7 mouse cellular contexts compared by ENCODE assay signal in genomic region chr4:149562905-149563347, GRCm38 (mm10). TPM values are rescaled to one million over a fixed set of nuclear protein-coding genes. Genes with fewer than 3 reads are reported as not detected.
DNase-seq lines count a peak whose midpoint lies in the region; ATAC-seq lines count a peak whose summit lies in the region.

No protein-coding gene starts in this region.

- no peaks in the 10 kb centered on the region for H3K27me3 ChIP-seq in embryonic facial prominence, embryonic 12.5 days
- no peaks in the 10 kb centered on the region for H3K27me3 ChIP-seq in hindbrain, embryonic 12.5 days
- H3K27me3 ChIP-seq in neural tube, embryonic 13.5 days, result no peaks in the 10 kb centered on the region

- no peaks in the 10 kb centered on the region for H3K9me3 ChIP-seq in embryonic facial prominence, embryonic 12.5 days
- no peaks in the 10 kb centered on the region for H3K9me3 ChIP-seq in hindbrain, embryonic 12.5 days (replicated peaks)
- H3K9me3 ChIP-seq in neural tube, embryonic 13.5 days, result no peaks in the 10 kb centered on the region; the same call in 1 of the 2 replicates

- H3K4me3 ChIP-seq in embryonic facial prominence, embryonic 12.5 days, result no peak overlapping the region
- no peak overlapping the region for H3K4me3 ChIP-seq in hindbrain, embryonic 12.5 days
- H3K4me3 ChIP-seq in neural tube, embryonic 13.5 days, result no peak overlapping the region

- no peak overlapping the region for H3K4me2 ChIP-seq in embryonic facial prominence, embryonic 12.5 days (replicated peaks)
- peak overlapping the region; percentile 25 for H3K4me2 ChIP-seq in hindbrain, embryonic 12.5 days (replicated peaks)
- H3K4me2 ChIP-seq in neural tube, embryonic 13.5 days, result peak overlapping the region; percentile 31

- WGBS in embryonic facial prominence, embryonic 12.5 days, result 30% methylated on average over 7 of the region's 7 CpGs
- WGBS in hindbrain, embryonic 12.5 days, result 18% methylated on average over 7 of the region's 7 CpGs
- 12% methylated on average over 7 of the region's 7 CpGs for WGBS in neural tube, embryonic 13.5 days

- peaks cover 26% of the 10 kb centered on the region for H3K36me3 ChIP-seq in embryonic facial prominence, embryonic 12.5 days
- peaks cover 17% of the 10 kb centered on the region for H3K36me3 ChIP-seq in hindbrain, embryonic 12.5 days
- peaks cover 23% of the 10 kb centered on the region for H3K36me3 ChIP-seq in neural tube, embryonic 13.5 days

- no peak for ATAC-seq in embryonic facial prominence, embryonic 12.5 days (ENCODE audit: insufficient number of reproducible peaks, insufficient read depth, low FRiP score, low TSS enrichment)
- peak; percentile 57 for ATAC-seq in hindbrain, embryonic 12.5 days (ENCODE audit: low FRiP score)
- ATAC-seq in neural tube, embryonic 13.5 days (ENCODE audit: low read depth), result peak; percentile 33

- H3K4me1 ChIP-seq in embryonic facial prominence, embryonic 12.5 days, result peaks cover 22% of the 10 kb centered on the region
- H3K4me1 ChIP-seq in hindbrain, embryonic 12.5 days, result peaks cover 50% of the 10 kb centered on the region
- H3K4me1 ChIP-seq in neural tube, embryonic 13.5 days (replicated peaks), result peaks cover 53% of the 10 kb centered on the region

- peak; percentile 45 for DNase-seq in retina, postnatal 1 day
- DNase-seq in retina, embryonic 14.5 days (ENCODE audit: low spot score), result no peak
- no peak for DNase-seq in layer of hippocampus, adult 11-12 months (ENCODE audit: low spot score)
- no peak for DNase-seq in urinary bladder, adult 2 months (ENCODE audit: low spot score)

- peak overlapping the region; percentile 69 for H3K27ac ChIP-seq in embryonic facial prominence, embryonic 12.5 days
- peak overlapping the region; percentile 91 for H3K27ac ChIP-seq in hindbrain, embryonic 12.5 days
- H3K27ac ChIP-seq in neural tube, embryonic 13.5 days (replicated peaks), result peak overlapping the region; percentile 94

- H3K9ac ChIP-seq in embryonic facial prominence, embryonic 12.5 days, result no peak overlapping the region
- peak overlapping the region; percentile 23; the same call in 1 of the 2 replicates for H3K9ac ChIP-seq in hindbrain, embryonic 12.5 days
- peak overlapping the region; percentile 59 for H3K9ac ChIP-seq in neural tube, embryonic 13.5 days

RNA-seq across cellular contexts. Expression of gene Clstn1, which starts 23.3 kb away (rescaled TPM):
- polyA plus RNA-seq in embryonic facial prominence, embryonic 12.5 days (2016; fragmentation: Nextera tagmentation; extraction: Ambion mirVana), result 68.1 and 75.7 TPM in 2 replicates
- 135 and 138 TPM in 2 replicates for polyA plus RNA-seq in hindbrain, embryonic 12.5 days (2016; fragmentation: Nextera tagmentation; extraction: Ambion mirVana)
- polyA plus RNA-seq in neural tube, embryonic 13.5 days (2015; fragmentation: Nextera tagmentation; extraction: Ambion mirVana), result 131 and 142 TPM in 2 replicates
- polyA plus RNA-seq in urinary bladder, adult 2 months (2012; rRNA removed), result 28.0 and 61.1 TPM in 2 replicates

RNA-seq across cellular contexts. Expression of gene Ctnnbip1, which starts 44.9 kb away (rescaled TPM):
- 83.3 and 85.2 TPM in 2 replicates for polyA plus RNA-seq in embryonic facial prominence, embryonic 12.5 days (2016; fragmentation: Nextera tagmentation; extraction: Ambion mirVana)
- 79.0 and 87.1 TPM in 2 replicates for polyA plus RNA-seq in hindbrain, embryonic 12.5 days (2016; fragmentation: Nextera tagmentation; extraction: Ambion mirVana)
- 78.3 and 79.0 TPM in 2 replicates for polyA plus RNA-seq in neural tube, embryonic 13.5 days (2015; fragmentation: Nextera tagmentation; extraction: Ambion mirVana)
- 11.7 and 12.0 TPM in 2 replicates for polyA plus RNA-seq in urinary bladder, adult 2 months (2012; rRNA removed)
